Mouse (Mus musculus) bone marrow, adult 2 months (tissue): ENCODE results near the gene 1190002N15Rik.

Source experiments
- CTCF ChIP-seq: fragments of 200-500 bp; IDR thresholded peaks from 2 replicates; pipeline ENCODE4 v1.5.1; 2011; ENCODE audit warnings: low read length, control low read depth; ENCODE audit not compliant: control insufficient read depth, insufficient read depth
- POLR2A ChIP-seq: fragments of 200-500 bp; IDR thresholded peaks from 2 replicates; pipeline ENCODE4 v1.6.1; 2011; ENCODE audit warnings: low read depth, mild to moderate bottlenecking, control low read depth, low read length, borderline replicate concordance; ENCODE audit not compliant: control insufficient read depth

GRCm38 (mm10) chr9:94475973-94476372 lies 61.9 kb downstream of the 1190002N15Rik start:
- TF ChIP-seq POLR2A, result no peak
- no peak for TF ChIP-seq CTCF
